Mouse (Mus musculus): Measurements from ENCODE around the gene 1700037C18Rik. TPM values are rescaled to one million over a fixed set of nuclear protein-coding genes. Genes with fewer than 3 reads are reported as not detected.
"Not testable (repeated sequence)": the region's sequence is repeated elsewhere in the genome, so short reads cannot be mapped to it uniquely, and the experiment has no call there.

The 1700037C18Rik gene
- polyA plus RNA-seq, 1 experiment from 2014 or later = 6.5 TPM

DNA sequence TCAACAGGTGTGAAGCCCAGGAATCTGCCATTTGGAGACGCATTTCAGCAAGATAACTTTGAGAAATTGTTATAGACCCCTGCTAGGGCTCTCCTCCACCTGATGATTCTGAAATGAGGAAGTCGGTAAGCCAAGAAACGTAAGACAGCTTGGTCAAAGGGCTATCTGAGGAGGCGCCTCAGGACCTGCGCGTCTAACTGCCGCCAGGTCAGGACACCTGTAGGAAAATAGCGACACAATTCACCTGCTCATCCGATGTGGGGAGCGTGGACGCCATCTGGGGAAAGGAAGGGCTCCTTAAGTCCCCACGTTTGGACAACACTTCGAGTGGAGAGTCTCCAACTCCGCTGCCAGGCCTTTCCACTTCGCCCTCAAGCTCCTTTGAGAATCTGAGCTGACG is 36.7 kb downstream of the 1700037C18Rik start:
- ATAC-seq (ENCODE audit: insufficient number of reproducible peaks, low FRiP score) = 0 out of 2 replicates have a peak, but pooled peaks have one; percentile 13
- WGBS = 2% methylated on average over 16 of the region's 16 CpGs

DNA sequence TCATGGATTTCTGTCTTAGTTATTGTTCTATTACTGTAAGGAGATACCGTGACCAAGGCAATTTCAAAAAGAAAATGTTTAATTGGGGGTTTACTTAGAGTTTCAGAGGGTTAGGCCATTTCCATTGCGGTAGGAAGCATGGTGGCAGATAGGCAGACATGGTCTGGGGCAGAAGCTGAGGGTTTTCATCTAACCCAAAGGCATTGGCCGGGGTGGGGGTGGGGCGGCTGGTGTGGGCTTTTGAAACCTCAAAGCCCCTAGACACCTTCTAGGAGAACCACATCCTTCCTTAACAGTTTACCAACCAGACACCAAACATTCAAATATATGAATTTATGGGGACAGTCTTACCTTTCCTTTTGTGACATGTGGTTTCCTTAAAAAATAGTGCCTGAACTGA is 49.2 kb downstream of the 1700037C18Rik start:
- Histone ChIP-seq H3K27me3 (replicated peaks) (no peaks in the 10 kb centered on the region), H3K9ac (no peak overlapping the region), H3K36me3 (peaks cover 24% of the 10 kb centered on the region), H3K4me1 (replicated peaks) (no peaks in the 10 kb centered on the region), H3K4me2 (no peak overlapping the region), H3K9me3 (replicated peaks) (no peaks in the 10 kb centered on the region), H3K4me3 (no peak overlapping the region), H3K27ac (ENCODE audit: poor library complexity, severe bottlenecking) (no peak overlapping the region)
- WGBS = 86% methylated on average over 4 of the region's 4 CpGs
- no peak for ATAC-seq (ENCODE audit: insufficient number of reproducible peaks, low FRiP score)

More for the DNA sequence above, 36.7 kb downstream of the 1700037C18Rik start:
- peaks cover 23% of the 10 kb centered on the region for H3K36me3 ChIP-seq
- H3K4me2 ChIP-seq = peak overlapping the region; percentile 92
- H3K9ac ChIP-seq = peak overlapping the region; percentile 78
- H3K4me3 ChIP-seq = peak overlapping the region; percentile 66
- H3K27ac ChIP-seq (ENCODE audit: poor library complexity, severe bottlenecking) = peak overlapping the region; percentile 41; the same call in 1 of the 2 replicates
- peaks cover 16% of the 10 kb centered on the region for H3K4me1 ChIP-seq (replicated peaks)
- H3K27me3 ChIP-seq (replicated peaks) = no peaks in the 10 kb centered on the region
- H3K9me3 ChIP-seq (replicated peaks) = no peaks in the 10 kb centered on the region

DNA sequence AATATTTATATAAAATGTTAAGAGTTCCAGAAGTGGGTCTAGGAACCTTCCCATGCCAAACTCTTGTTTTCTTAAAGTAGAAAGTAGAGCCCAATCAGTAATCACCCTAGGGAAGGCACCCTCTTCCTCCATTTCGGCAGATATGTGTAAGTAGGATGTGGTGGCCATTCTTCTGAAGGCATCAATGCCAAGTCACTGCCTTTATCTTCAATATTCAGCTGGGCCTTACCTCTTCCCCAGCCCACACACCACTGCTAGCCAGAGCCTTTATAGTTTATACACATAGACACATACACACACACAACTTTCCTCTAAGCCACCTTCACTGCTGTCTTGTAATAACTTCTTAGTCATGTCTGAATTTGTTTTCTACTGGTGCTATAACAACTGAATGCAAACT is 52.7 kb downstream of the 1700037C18Rik start:
- H3K9me3 ChIP-seq (replicated peaks) = no peaks in the 10 kb centered on the region

DNA sequence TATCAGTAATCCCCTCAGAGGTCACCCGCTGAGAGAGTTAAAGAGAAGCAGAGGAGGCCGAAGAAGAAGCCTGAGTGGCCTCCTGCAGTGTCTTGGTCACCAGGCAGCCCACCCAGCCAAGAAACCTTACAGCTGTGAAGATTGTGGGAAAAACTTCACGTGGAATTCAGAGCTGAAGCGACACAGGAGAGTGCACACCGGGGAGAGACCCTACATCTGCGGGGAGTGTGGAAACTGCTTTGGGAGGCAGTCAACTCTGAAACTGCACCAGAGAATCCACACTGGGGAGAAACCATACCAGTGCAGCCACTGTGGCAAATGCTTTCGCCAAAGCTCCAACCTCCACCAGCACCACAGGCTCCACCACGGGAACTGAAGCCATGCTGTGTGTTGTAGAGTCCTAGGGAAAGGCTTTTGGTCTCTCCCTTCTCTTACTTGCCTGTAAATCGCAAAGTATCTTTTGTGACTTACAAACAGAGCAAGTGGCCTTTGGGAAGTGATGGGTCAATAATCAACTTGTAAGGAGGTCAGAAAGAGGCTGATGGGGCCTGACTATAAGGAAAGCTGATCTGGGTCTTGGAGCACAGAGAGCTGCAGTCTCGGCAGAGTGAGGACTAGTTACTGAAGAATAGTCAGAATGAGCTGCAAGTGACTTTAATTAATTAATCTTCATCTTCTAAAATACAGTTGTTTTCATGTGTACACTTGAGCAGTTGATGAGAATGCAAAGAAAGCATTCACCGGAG is 53.9 kb downstream of the 1700037C18Rik start:
- no peaks in the 10 kb centered on the region for H3K9me3 ChIP-seq (replicated peaks)
- H3K9ac ChIP-seq = no peak overlapping the region
- 60% methylated on average over 11 of the region's 11 CpGs for WGBS
- H3K27me3 ChIP-seq (replicated peaks) = no peaks in the 10 kb centered on the region
- H3K36me3 ChIP-seq = no peaks in the 10 kb centered on the region
- peaks cover 6% of the 10 kb centered on the region; the same call in 1 of the 2 replicates for H3K4me1 ChIP-seq (replicated peaks)
- H3K27ac ChIP-seq (ENCODE audit: poor library complexity, severe bottlenecking) = no peak overlapping the region
- H3K4me3 ChIP-seq = no peak overlapping the region
- no peak for ATAC-seq (ENCODE audit: insufficient number of reproducible peaks, low FRiP score)
- no peak overlapping the region for H3K4me2 ChIP-seq

More for the DNA sequence above, 52.7 kb downstream of the 1700037C18Rik start:
- no peak overlapping the region for H3K4me3 ChIP-seq
- no peaks in the 10 kb centered on the region for H3K27me3 ChIP-seq (replicated peaks)
- WGBS = 58% methylated on average over 1 of the region's 1 CpGs
- H3K36me3 ChIP-seq = peaks cover 5% of the 10 kb centered on the region; the same call in 1 of the 2 replicates
- no peak for ATAC-seq (ENCODE audit: insufficient number of reproducible peaks, low FRiP score)
- no peak overlapping the region for H3K4me2 ChIP-seq
- no peak overlapping the region for H3K27ac ChIP-seq (ENCODE audit: poor library complexity, severe bottlenecking)
- peaks cover 6% of the 10 kb centered on the region; the same call in 1 of the 2 replicates for H3K4me1 ChIP-seq (replicated peaks)
- no peak overlapping the region for H3K9ac ChIP-seq

DNA sequence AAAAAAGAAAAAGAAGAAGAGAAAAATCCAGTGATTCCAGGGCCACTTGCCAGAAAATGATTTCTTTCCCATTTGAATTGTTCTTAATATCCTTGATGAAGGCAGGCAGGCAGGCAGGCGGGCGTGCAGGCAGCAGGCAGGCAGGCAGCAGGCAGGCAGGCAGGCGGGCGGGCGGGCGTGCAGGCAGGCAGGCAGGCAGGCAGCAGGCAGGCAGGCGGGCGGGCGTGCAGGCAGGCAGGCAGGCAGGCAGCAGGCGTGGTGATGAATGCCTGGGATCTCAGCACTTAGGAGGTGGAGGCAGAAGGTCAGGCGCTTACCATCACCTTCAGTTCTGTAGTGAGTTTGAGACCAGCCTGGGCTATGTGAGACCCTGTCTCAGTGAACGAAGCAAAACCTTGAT is 55.9 kb downstream of the 1700037C18Rik start:
- Histone ChIP-seq H3K4me2 (peak overlapping the region; percentile 36), H3K4me3 (no peak overlapping the region), H3K9me3 (replicated peaks) (no peaks in the 10 kb centered on the region), H3K27me3 (replicated peaks) (no peaks in the 10 kb centered on the region), H3K9ac (no peak overlapping the region), H3K27ac (ENCODE audit: poor library complexity, severe bottlenecking) (no peak overlapping the region), H3K4me1 (replicated peaks) (peaks cover 12% of the 10 kb centered on the region), H3K36me3 (no peaks in the 10 kb centered on the region)
- 33% methylated on average over 12 of the region's 12 CpGs for WGBS
- no peak for ATAC-seq (ENCODE audit: insufficient number of reproducible peaks, low FRiP score)

DNA sequence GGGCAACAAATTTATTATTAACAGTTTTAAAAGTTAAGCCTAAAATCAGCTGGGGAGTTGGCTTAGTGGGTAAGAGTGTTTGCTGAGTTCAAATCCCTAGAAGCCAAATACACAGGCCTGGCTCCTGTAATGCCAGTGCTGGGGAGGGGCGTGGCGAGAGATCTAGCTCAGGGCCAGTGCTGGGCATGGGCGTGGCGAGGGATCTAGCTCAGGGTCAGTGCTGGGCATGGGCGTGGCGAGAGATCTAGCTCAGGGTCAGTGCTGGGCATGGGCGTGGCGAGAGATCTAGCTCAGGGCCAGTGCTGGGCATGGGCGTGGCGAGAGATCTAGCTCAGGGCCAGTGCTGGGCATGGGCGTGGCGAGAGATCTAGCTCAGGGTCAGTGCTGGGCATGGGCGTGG is 57.2 kb downstream of the 1700037C18Rik start:
- peaks cover 14% of the 10 kb centered on the region for H3K4me1 ChIP-seq (replicated peaks)
- H3K4me2 ChIP-seq; ATAC-seq (ENCODE audit: insufficient number of reproducible peaks, low FRiP score); H3K4me3 ChIP-seq; H3K27me3 ChIP-seq (replicated peaks); H3K9ac ChIP-seq; H3K27ac ChIP-seq (ENCODE audit: poor library complexity, severe bottlenecking); H3K36me3 ChIP-seq; H3K9me3 ChIP-seq (replicated peaks): not testable (repeated sequence)
- 90% methylated on average over 13 of the region's 13 CpGs for WGBS

DNA sequence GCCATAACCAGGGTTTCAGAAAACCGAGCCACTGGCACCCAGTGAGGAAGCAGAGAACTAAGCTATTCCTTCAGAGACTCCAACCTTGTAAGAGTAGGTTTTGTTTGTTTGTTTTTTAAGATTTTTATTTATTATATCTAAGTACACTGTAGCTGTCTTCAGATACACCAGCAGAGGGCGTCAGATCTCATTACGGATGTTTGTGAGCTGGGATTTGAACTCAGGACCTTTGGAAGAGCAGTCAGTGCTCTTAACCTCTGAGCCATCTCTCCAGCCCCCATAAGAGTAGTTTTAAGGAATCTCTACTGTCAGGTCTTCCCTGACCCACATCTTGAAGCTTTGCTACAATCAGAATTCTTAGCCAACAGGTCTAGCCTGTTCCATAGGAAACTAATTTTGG is 60.1 kb downstream of the 1700037C18Rik start:
- no peak for ATAC-seq (ENCODE audit: insufficient number of reproducible peaks, low FRiP score)
- H3K9ac ChIP-seq = no peak overlapping the region
- H3K36me3 ChIP-seq = no peaks in the 10 kb centered on the region
- 67% methylated on average over 3 of the region's 3 CpGs for WGBS
- no peak overlapping the region for H3K4me2 ChIP-seq
- H3K4me1 ChIP-seq (replicated peaks) = peaks cover 14% of the 10 kb centered on the region
- no peaks in the 10 kb centered on the region for H3K9me3 ChIP-seq (replicated peaks)
- no peak overlapping the region for H3K4me3 ChIP-seq
- H3K27me3 ChIP-seq (replicated peaks) = no peaks in the 10 kb centered on the region
- H3K27ac ChIP-seq (ENCODE audit: poor library complexity, severe bottlenecking) = no peak overlapping the region

DNA sequence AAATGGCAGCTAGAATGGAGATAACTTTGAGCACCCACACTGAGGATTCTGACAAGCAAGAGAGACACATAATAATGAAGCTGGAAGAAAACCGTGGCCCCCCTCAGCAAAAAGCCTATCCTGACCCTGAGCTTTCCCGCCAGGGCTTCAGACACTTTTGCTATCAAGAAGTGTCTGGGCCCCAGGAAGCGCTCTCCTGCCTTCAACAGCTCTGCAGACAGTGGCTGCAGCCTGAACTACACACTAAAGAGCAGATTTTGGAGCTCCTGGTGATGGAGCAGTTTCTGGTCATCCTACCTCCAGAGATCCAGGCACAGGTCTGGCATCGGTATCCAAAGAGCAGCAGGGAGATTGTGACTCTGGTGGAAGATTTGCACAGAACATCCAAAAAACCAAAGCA is 60.6 kb downstream of the 1700037C18Rik start:
- Histone ChIP-seq H3K9ac (peak overlapping the region; percentile 76; the same call in 1 of the 2 replicates), H3K36me3 (no peaks in the 10 kb centered on the region), H3K4me3 (peak overlapping the region; percentile 68), H3K4me1 (replicated peaks) (peaks cover 12% of the 10 kb centered on the region), H3K27ac (ENCODE audit: poor library complexity, severe bottlenecking) (no peak overlapping the region), H3K27me3 (replicated peaks) (no peaks in the 10 kb centered on the region), H3K4me2 (peak overlapping the region; percentile 73), H3K9me3 (replicated peaks) (no peaks in the 10 kb centered on the region)
- ATAC-seq (ENCODE audit: insufficient number of reproducible peaks, low FRiP score) = no peak
- WGBS = 54% methylated on average over 4 of the region's 4 CpGs

DNA sequence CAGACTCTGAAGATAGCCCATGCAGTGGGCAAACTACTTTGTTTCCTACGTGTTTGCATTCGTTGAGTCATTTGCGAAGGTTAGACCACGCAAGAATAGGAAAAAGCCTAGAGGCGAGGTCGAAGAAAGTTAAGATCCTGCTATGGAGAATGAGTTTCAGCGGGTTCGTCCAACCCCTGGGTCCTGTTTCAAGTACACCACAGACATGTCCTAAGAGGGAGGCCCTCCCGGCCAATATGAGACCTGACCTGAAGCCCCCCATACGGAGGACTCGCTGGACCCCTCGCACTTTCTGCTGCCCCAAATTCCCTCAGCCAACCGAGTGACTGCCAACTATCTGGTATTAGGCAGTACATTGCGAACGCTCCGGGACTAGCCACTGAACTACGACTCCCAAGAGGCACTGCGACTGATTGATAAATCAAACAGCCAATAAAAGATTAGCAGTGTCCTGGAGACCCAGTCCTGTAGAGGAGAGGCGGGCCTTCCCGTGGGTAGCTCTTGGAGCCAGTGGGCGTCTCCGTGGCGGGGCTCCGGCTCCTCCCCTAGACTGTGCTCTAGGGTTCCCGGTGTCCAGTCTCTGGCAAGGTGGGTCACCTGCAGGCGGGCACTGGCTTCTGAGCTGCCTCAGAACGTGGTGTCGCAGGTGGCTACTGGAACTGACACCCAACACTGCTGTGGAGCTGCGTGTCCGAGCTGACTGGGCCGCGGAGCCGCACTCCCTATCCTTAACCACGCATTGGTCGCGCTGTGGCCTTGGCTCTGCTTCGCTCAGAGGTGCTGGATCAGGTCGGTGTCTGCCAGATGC is 61.6 kb downstream of the 1700037C18Rik start, which contains the start of gene Zfp174:
Zfp174 (plus strand) TSS at position 558 of the 808 bp plus-strand sequence.
- H3K27ac ChIP-seq (ENCODE audit: poor library complexity, severe bottlenecking) = no peak within 1 kb of the TSS
- no peaks in the 10 kb centered on the region for H3K27me3 ChIP-seq (replicated peaks)
- no peaks in the 10 kb centered on the region for H3K9me3 ChIP-seq (replicated peaks)
- peak within 1 kb of the TSS; percentile 76 for H3K9ac ChIP-seq
- H3K4me1 ChIP-seq (replicated peaks) = peaks cover 7% of the 10 kb centered on the region
- peak within 1 kb of the TSS; percentile 73 for H3K4me2 ChIP-seq
- H3K4me3 ChIP-seq = peak within 1 kb of the TSS; percentile 68
- 3% methylated on average over 38 of the region's 38 CpGs for WGBS
- ATAC-seq (ENCODE audit: insufficient number of reproducible peaks, low FRiP score) = peak; percentile 99
- H3K36me3 ChIP-seq = no peaks in the 10 kb centered on the region
